Mouse (Mus musculus): ENCODE results near the gene Zbtb16. TPM values are rescaled to one million over a fixed set of nuclear protein-coding genes. Genes with fewer than 3 reads are reported as not detected.

The Zbtb16 gene
- total RNA-seq, 2 experiments from 2014 or later: 122 to 213 TPM

Other genes with a start within 250 kb of the Zbtb16 start
- 1 to 10 TPM; 4.1 to 6.2 TPM for gene Nnmt, start 231.1 kb downstream of the Zbtb16 start, total RNA-seq (2021)
- under 1 TPM in 1 of 2 experiments, not detected in 1; 0.17 TPM for gene Htr3a, start 74.9 kb upstream of the Zbtb16 start, total RNA-seq (2021)
- gene Htr3b, start 128.8 kb upstream of the Zbtb16 start, total RNA-seq (2021): not detected
- 100 to 1,000 TPM; 115 to 135 TPM for gene Usp28, start 149.2 kb upstream of the Zbtb16 start, total RNA-seq (2021)
- 10 to 100 TPM; 10.2 to 11.6 TPM for gene Zw10, start 219.4 kb upstream of the Zbtb16 start, total RNA-seq (2021)
- gene Tmprss5, start 245.0 kb upstream of the Zbtb16 start, total RNA-seq (2021): not detected

Measured in heart, adult 18-20 months (tissue).